Mouse (Mus musculus): ENCODE results near the gene Hdac4. TPM values are rescaled to one million over a fixed set of nuclear protein-coding genes. Genes with fewer than 3 reads are reported as not detected.

Gene Hdac4
- polyA plus RNA-seq, 1 experiment: 18.1 TPM

DNA sequence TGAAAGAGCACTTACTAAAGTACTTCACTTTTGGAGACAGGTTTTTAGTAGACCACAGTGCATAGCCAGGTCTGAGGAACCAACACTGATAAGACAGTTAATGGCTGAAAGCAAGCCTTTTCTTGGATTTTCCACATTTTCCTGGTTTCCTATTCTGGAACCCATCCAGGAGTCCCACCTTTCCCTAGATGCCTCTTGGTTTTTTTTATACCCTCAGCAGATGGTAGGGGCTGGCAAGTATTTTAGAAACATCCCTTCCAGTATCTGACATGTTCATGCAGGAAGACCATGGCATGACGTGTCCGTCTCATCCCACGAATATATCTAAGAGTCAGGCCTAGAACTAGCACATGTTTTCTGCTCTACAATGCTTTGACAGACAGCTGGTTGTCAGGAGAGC, 59.1 kb downstream of the Hdac4 start:
- no peak for TF ChIP-seq POLR2A (IDR thresholded peaks at IDR 0.05; ENCODE audit: borderline replicate concordance, control insufficient read depth, low read depth, low read length)
- TF ChIP-seq CTCF (IDR thresholded peaks at IDR 0.05; ENCODE audit: control insufficient read depth, insufficient read depth, low read length): no peak
- Histone ChIP-seq H3K27ac (ENCODE audit: control insufficient read depth, insufficient read depth, low read depth, low read length, poor library complexity) (no peak overlapping the region), H3K4me1 (ENCODE audit: control insufficient read depth, insufficient read depth, low read length) (no peaks in the 10 kb centered on the region), H3K4me3 (replicated peaks; ENCODE audit: control insufficient read depth, low read depth, low read length) (no peak overlapping the region)
- WGBS: 88% methylated on average over 3 of the region's 3 CpGs

DNA sequence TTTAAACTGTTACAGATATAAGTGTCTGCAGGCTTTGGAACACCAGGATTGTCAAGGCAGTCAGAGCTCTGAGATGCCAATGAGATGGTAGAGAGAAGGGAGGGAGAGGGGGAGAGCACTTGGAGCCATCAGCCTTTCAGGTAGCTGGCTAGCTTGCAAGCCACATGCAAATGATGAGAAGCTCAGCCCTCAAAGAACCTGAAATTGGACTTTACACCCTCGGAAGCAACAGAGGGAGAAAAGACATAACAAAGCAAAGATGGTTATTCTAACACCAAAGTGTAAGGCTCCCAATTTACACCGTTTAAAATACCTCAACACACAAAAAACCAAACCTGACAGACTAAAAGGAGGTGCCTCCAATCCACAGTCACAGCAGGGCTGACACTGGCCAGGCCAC, 63.3 kb downstream of the Hdac4 start:
- TF ChIP-seq POLR2A (IDR thresholded peaks at IDR 0.05; ENCODE audit: borderline replicate concordance, control insufficient read depth, low read depth, low read length): no peak
- no peak for TF ChIP-seq CTCF (IDR thresholded peaks at IDR 0.05; ENCODE audit: control insufficient read depth, insufficient read depth, low read length)
- WGBS: 60% methylated on average over 2 of the region's 2 CpGs
- H3K4me3 ChIP-seq (replicated peaks; ENCODE audit: control insufficient read depth, low read depth, low read length): no peak overlapping the region
- no peak overlapping the region for H3K27ac ChIP-seq (ENCODE audit: control insufficient read depth, insufficient read depth, low read depth, low read length, poor library complexity)
- no peaks in the 10 kb centered on the region for H3K4me1 ChIP-seq (ENCODE audit: control insufficient read depth, insufficient read depth, low read length)

DNA sequence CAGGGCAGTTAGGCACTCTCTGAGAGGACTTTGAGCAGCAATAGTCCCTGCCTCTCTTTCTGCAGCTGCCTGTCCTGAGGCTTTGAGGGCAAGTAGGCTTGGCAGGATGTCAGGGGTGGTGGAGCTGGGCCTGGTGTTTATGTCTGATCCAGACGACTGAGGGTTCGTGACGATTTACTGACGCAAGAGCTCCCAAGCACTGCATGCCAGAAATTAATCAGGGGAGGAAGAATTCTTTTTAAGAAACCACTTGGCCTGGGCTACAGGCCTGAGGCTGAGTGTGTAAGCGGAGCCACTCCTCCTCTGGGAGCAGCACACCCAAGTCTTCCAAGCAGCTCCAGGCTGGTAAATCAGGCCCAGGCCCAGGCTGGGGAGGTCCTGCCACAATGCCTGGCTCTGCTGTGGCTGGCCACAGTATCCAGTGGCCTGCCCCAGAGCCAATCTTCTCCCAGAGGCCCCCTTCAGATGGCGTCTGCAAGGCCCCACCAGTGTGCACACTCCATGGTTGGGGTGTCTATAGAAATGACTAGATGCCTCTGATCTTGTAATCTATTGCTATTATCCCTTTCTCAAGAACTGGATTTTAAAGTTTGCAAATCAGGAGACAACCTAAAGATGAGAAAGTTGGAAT, 64.9 kb downstream of the Hdac4 start:
- Histone ChIP-seq H3K27ac (ENCODE audit: control insufficient read depth, insufficient read depth, low read depth, low read length, poor library complexity) (no peak overlapping the region), H3K4me1 (ENCODE audit: control insufficient read depth, insufficient read depth, low read length) (no peaks in the 10 kb centered on the region; the same call in 1 of the 2 replicates), H3K4me3 (replicated peaks; ENCODE audit: control insufficient read depth, low read depth, low read length) (no peak overlapping the region)
- 67% methylated on average over 6 of the region's 6 CpGs for WGBS
- TF ChIP-seq POLR2A (IDR thresholded peaks at IDR 0.05; ENCODE audit: borderline replicate concordance, control insufficient read depth, low read depth, low read length) (no peak), CTCF (IDR thresholded peaks at IDR 0.05; ENCODE audit: control insufficient read depth, insufficient read depth, low read length) (no peak)

DNA sequence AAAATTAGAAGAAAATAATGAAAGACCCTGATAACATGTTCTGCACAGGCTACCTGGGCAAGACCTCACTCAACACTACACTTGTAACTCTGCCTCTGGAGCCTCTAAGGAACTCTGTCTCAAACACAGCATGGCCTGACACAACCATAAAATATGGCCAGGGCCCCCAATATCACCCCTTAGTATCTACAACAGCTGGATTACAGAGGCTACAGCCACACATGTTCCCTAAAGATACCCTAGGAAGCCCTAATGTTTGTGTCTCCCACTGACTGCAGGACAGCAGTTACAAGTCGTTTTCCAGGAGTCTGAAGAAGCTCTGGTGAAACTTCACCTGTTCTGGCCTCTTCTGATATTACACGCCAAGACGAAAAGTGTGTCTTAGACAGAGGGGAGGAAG, 65.7 kb downstream of the Hdac4 start:
- Histone ChIP-seq H3K27ac (ENCODE audit: control insufficient read depth, insufficient read depth, low read depth, low read length, poor library complexity) (no peak overlapping the region), H3K4me1 (ENCODE audit: control insufficient read depth, insufficient read depth, low read length) (no peaks in the 10 kb centered on the region; the same call in 1 of the 2 replicates), H3K4me3 (replicated peaks; ENCODE audit: control insufficient read depth, low read depth, low read length) (no peak overlapping the region)
- no peak for TF ChIP-seq POLR2A (IDR thresholded peaks at IDR 0.05; ENCODE audit: borderline replicate concordance, control insufficient read depth, low read depth, low read length)
- WGBS: 78% methylated on average over 3 of the region's 3 CpGs

DNA sequence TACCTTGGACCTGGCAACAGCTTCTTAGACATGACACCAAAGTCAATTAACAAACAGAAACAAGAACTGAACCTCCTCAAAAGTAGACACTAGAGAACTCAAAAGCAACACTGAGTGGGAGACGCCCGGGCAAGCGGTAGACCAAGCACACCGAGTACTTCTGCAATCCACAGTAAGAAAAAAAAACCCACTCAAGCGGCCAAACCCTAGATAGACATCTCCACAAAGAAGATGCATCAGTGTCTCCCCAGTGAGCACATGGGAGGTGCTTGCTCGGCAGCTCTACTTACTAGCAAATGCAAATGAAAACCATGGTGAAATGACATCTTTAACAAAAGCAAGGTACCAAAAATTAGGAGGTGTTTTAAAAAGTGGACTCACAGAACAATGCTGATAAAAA, 67.7 kb downstream of the Hdac4 start:
- H3K4me3 ChIP-seq (replicated peaks; ENCODE audit: control insufficient read depth, low read depth, low read length): no peak overlapping the region
- H3K27ac ChIP-seq (ENCODE audit: control insufficient read depth, insufficient read depth, low read depth, low read length, poor library complexity): no peak overlapping the region
- no peak for TF ChIP-seq POLR2A (IDR thresholded peaks at IDR 0.05; ENCODE audit: borderline replicate concordance, control insufficient read depth, low read depth, low read length)
- TF ChIP-seq CTCF (IDR thresholded peaks at IDR 0.05; ENCODE audit: control insufficient read depth, insufficient read depth, low read length): no peak
- no peaks in the 10 kb centered on the region; the same call in 1 of the 2 replicates for H3K4me1 ChIP-seq (ENCODE audit: control insufficient read depth, insufficient read depth, low read length)
- WGBS: 40% methylated on average over 6 of the region's 6 CpGs

DNA sequence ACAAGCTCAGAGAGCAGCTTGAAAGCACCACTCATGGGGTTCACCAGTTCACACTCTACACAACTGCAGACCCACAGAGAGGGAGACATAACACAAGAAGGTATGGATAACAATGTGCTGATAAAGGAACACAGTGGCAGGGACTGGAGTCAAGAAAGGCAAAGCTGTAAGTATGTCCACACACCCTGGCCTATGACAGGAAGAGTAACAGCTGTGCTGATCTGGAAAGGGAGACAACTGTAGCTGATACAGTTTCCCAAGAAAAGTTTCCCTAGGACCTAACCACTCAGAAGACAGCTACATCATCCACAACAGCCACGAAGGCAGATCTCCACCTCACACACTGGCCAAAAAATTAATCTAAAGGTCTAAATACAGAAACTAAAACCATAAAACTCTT, 68.1 kb downstream of the Hdac4 start:
- Histone ChIP-seq H3K27ac (ENCODE audit: control insufficient read depth, insufficient read depth, low read depth, low read length, poor library complexity) (no peak overlapping the region), H3K4me1 (ENCODE audit: control insufficient read depth, insufficient read depth, low read length) (no peaks in the 10 kb centered on the region; the same call in 1 of the 2 replicates), H3K4me3 (replicated peaks; ENCODE audit: control insufficient read depth, low read depth, low read length) (no peak overlapping the region)
- TF ChIP-seq CTCF (IDR thresholded peaks at IDR 0.05; ENCODE audit: control insufficient read depth, insufficient read depth, low read length): no peak
- no peak for TF ChIP-seq POLR2A (IDR thresholded peaks at IDR 0.05; ENCODE audit: borderline replicate concordance, control insufficient read depth, low read depth, low read length)
- WGBS: 68% methylated on average over 1 of the region's 1 CpGs

DNA sequence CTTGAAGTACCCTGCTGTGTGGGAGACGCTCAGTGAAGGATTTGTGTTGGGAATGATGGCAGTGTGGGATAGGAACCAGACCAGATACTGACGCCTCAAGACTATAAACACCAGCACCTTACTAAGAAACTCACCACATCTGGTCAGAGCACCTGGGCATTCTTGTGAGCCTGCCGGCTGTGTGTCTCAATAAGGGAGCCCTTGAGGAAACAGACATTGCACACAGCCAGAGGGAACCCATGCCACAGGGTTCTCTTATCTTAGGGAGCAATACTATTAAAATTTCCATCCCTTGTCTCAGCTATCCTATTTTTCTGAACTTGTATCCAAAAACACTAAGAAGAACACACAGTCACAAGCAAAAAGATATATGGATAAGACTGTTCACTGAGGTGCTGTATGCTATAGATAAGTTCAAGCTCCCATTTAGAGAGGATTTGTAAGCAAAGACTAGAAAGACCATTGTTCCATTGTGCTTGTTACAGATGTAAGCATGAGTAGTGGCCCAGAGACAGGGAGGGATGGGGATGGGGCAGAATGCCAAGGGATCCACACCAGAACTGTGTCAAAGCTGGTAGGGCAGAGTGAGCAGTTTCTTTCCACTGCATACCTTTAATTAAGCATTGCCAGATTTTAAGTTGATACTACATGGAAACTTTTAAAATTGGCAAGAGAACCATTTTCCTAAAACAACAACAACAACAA, 70.8 kb downstream of the Hdac4 start:
- Histone ChIP-seq H3K4me3 (replicated peaks; ENCODE audit: control insufficient read depth, low read depth, low read length) (no peak overlapping the region), H3K27ac (ENCODE audit: control insufficient read depth, insufficient read depth, low read depth, low read length, poor library complexity) (no peak overlapping the region), H3K4me1 (ENCODE audit: control insufficient read depth, insufficient read depth, low read length) (no peaks in the 10 kb centered on the region; the same call in 1 of the 2 replicates)
- no peak for TF ChIP-seq CTCF (IDR thresholded peaks at IDR 0.05; ENCODE audit: control insufficient read depth, insufficient read depth, low read length)
- TF ChIP-seq POLR2A (IDR thresholded peaks at IDR 0.05; ENCODE audit: borderline replicate concordance, control insufficient read depth, low read depth, low read length): no peak
- 69% methylated on average over 3 of the region's 3 CpGs for WGBS

DNA sequence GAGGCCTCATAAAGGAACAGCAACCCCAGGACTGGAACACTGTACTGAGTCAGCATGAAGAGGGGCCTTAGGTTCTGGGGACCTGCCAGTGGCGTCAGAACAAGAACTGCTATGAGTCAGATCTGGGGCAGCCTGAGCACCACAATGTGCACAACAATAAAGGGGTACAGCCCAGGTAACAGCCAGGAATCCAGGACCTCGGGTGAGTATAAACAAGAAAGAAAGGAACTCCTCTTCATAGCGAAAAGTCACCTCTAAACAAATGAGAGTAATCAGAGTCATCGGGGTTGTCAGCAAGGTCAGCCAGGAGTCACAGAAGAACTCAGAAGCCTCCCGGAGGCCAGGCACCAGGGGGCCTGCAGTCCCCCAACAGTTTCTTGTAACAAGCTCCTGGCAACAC, 76.2 kb downstream of the Hdac4 start:
- H3K4me1 ChIP-seq (ENCODE audit: control insufficient read depth, insufficient read depth, low read length): no peaks in the 10 kb centered on the region
- H3K4me3 ChIP-seq (replicated peaks; ENCODE audit: control insufficient read depth, low read depth, low read length): no peak overlapping the region
- 84% methylated on average over 5 of the region's 5 CpGs for WGBS
- H3K27ac ChIP-seq (ENCODE audit: control insufficient read depth, insufficient read depth, low read depth, low read length, poor library complexity): no peak overlapping the region
- TF ChIP-seq POLR2A (IDR thresholded peaks at IDR 0.05; ENCODE audit: borderline replicate concordance, control insufficient read depth, low read depth, low read length) (no peak), CTCF (IDR thresholded peaks at IDR 0.05; ENCODE audit: control insufficient read depth, insufficient read depth, low read length) (no peak)

All from bone marrow, adult 2 months (tissue).